Mouse (Mus musculus): ENCODE measurements around the gene Olfr1241.

Gene Olfr1241

GRCm38 (mm10) chr2:89487026-89487425 is at the start of gene Olfr1241:
TSS of gene Olfr1241 (minus strand) at chr2:89487126.
- DNase-seq (ENCODE audit: low read depth, low spot score), result no peak

DNA sequence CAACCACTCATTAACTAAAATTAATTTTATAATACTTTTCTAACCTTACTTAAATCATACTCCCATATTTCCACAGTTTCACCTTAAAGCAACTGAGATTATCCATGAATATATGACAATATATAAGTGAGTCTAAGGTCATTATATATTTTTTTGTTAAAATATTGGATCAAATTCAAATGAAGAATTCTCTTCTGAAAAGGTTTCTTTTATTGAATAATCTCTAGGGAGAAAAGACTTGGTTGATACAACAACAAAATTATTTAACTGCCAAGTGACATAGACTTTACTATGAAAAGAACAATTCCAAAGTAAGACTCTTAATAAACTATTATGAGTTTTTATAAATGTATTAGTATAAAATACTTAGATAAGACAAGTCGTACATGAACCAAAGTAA is 44.5 kb upstream of the Olfr1241 start, which contains the start of gene Olfr1243:
Olfr1243 (minus strand) TSS at position 101 of the 400 bp plus-strand sequence.
- DNase-seq (ENCODE audit: low read depth, low spot score), result no peak

DNA sequence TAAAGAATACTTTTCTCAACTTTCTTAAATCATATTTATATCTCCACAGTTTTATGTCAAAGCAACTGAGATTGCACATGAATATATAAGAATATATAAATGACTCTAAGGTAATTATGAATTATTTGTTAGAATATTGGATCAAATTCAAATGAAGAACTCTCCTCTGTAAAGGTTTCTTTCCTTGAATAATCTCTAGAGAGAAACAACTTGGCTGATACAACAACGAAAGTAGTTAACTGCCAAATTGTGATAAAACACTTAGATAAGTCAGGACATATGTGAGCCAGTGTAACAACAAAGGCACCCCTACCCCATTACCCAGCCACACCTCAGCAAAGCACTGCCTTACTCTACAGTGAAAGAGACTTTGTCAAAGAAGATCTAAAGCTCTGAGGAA is 11.3 kb upstream of the Olfr1241 start, which contains the start of gene Olfr1242:
Olfr1242 (minus strand) TSS at position 101 of the 400 bp plus-strand sequence.
- no peak for DNase-seq (ENCODE audit: low read depth, low spot score)

- DNase-seq (ENCODE audit: low read depth, low spot score), result no peak
Measured at GRCm38 (mm10) chr2:89442900-89443299, 44.0 kb downstream of the Olfr1241 start, which contains the start of gene Olfr1240. TSS of gene Olfr1240 (minus strand) at chr2:89443000.
